Mouse (Mus musculus): Measurements from ENCODE around the gene Mta1. TPM values are rescaled to one million over a fixed set of nuclear protein-coding genes. Genes with fewer than 3 reads are reported as not detected.

Gene Mta1
- polyA plus RNA-seq, 1 experiment from 2014 or later, result 95.8 TPM

DNA sequence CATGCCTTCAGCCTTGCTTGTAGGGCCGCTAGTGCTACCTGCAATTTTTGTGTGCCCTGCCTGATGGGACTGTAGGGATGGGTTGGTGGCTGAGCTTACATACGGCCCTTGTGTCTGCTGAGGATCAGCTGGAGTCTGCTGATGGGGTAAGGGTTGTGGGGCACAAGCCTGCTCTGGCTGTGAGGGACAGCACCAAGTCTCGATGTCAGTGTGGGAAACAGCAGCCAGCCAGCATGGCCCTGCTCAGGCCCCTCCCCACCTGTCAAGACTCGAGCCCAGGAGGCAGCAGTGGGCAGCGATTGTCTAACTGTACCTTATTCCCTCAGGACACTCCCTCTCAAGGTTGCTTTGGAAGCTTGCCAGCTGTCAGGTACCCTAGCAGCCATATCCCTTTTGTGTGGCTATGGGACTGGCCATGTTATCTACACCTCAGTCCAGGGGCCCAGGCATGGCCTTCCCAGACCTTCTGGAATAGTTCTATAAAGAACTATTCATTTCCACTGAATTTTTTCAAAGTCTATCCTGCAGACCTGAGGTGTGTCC, 35.9 kb downstream of the Mta1 start:
- CTCF ChIA-PET, result interaction anchor here (1.4 kb wide), 1 partner anchor 11 kb away, joined by 4 read pairs; no protein-coding TSS in a partner anchor
- TF ChIP-seq CTCF (IDR thresholded peaks at IDR 0.05), result no peak
- H3K27me3 ChIP-seq, result no peaks in the 10 kb centered on the region
- ATAC-seq (no peak), DNase-seq (ENCODE audit: low read depth, low spot score) (no peak)
- POLR2A ChIA-PET, result interaction anchor here (1.0 kb wide), 1 partner anchor 10 kb away, joined by 3 read pairs; no protein-coding TSS in a partner anchor
- in situ Hi-C loops (cut with MboI; ENCODE audit: low pct_unique_long_range_greater_than_20kb), result no loop called here

GRCm38 (mm10) chr12:113134502-113134901, 36.4 kb downstream of the Mta1 start:
- POLR2A ChIA-PET, result interaction anchor here (1.0 kb wide), 1 partner anchor 10 kb away, joined by 3 read pairs; no protein-coding TSS in a partner anchor
- CTCF ChIA-PET, result interaction anchor here (1.4 kb wide), 1 partner anchor 11 kb away, joined by 4 read pairs; no protein-coding TSS in a partner anchor
- H3K27me3 ChIP-seq, result no peaks in the 10 kb centered on the region
- in situ Hi-C loops (cut with MboI; ENCODE audit: low pct_unique_long_range_greater_than_20kb), result no loop called here
- DNase-seq (ENCODE audit: low read depth, low spot score) (no peak), ATAC-seq (no peak)
- no peak for TF ChIP-seq CTCF (IDR thresholded peaks at IDR 0.05)

- TF ChIP-seq CTCF (IDR thresholded peaks at IDR 0.05), result no peak
- POLR2A ChIA-PET, result no interaction called here
- in situ Hi-C loops (cut with MboI; ENCODE audit: low pct_unique_long_range_greater_than_20kb), result no loop called here
- no peaks in the 10 kb centered on the region for H3K27me3 ChIP-seq
- CTCF ChIA-PET, result no interaction called here
- ATAC-seq (no peak), DNase-seq (ENCODE audit: low read depth, low spot score) (no peak)
Observed at GRCm38 (mm10) chr12:113135401-113135800, 37.3 kb downstream of the Mta1 start.

- DNase-seq (ENCODE audit: low read depth, low spot score), result no peak
Observed at GRCm38 (mm10) chr12:113136492-113137020, 38.5 kb downstream of the Mta1 start.

DNA sequence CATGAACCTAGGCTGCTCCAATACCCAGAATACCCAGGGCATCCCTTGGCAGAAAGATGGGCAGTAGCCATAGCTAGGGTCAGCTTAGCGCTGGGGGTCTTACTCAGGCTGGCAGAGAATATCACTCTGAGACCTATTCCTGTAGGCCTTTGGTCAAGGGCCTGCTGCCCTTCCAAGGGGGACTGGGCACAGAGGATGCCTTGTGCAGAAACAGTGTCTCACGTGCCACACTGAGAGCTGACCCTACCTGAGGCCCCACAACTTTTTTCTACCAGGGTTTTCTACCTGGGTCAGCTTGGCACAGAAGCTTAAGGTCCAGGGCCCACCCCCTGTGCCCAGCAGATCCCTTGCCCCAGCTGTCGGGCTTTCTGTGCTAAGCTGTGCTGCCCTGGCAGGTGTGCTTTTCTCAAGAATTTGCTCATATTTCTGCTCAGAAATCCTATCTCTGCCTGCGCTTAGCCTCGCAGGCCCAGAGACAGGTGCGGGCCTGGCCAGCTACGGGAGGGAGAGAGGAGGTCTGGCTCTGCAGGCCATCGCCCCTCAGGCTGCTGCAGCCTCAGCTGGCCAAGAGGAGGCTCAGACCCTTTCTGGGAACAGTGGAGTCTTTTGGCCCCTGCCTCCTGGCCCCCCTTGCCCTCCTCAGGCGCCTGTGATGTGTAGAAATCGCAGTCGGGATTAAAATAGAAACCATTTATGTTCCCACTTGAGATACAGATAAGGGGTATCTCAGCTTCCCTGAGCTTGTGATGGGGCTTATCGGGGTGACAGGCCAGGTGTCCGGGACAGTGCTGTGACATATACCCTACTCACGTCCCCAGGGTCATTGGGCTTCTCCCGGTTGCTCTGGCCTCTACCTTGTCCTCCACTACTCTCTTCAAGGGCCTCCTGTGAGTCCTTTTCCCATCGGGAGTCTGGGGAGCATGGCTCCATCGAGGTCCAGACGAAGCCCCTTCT, 39.5 kb downstream of the Mta1 start:
- ATAC-seq, result no peak
- no peak for TF ChIP-seq CTCF (IDR thresholded peaks at IDR 0.05)
- no peak for DNase-seq (ENCODE audit: low read depth, low spot score)
- ChIA-PET CTCF (interaction anchor here (1.0 to 1.6 kb wide), 2 partner anchors 13 to 18 kb away, joined by 3 to 4 read pairs; no protein-coding TSS in a partner anchor), POLR2A (interaction anchor here (1.6 to 1.9 kb wide), 2 partner anchors 9 to 31 kb away, joined by 5 read pairs; no protein-coding TSS in a partner anchor)
- H3K27me3 ChIP-seq, result no peaks in the 10 kb centered on the region
- in situ Hi-C loops (cut with MboI; ENCODE audit: low pct_unique_long_range_greater_than_20kb), result no loop called here

More at GRCm38 (mm10) chr12:113136492-113137020, 38.5 kb downstream of the Mta1 start:
- ChIA-PET POLR2A (no interaction called here), CTCF (interaction anchor here (1.6 kb wide), 1 partner anchor 12 kb away, joined by 4 read pairs; no protein-coding TSS in a partner anchor)
- H3K27me3 ChIP-seq, result no peaks in the 10 kb centered on the region
- no peak for ATAC-seq
- in situ Hi-C loops (cut with MboI; ENCODE audit: low pct_unique_long_range_greater_than_20kb), result no loop called here
- no peak for TF ChIP-seq CTCF (IDR thresholded peaks at IDR 0.05)

DNA sequence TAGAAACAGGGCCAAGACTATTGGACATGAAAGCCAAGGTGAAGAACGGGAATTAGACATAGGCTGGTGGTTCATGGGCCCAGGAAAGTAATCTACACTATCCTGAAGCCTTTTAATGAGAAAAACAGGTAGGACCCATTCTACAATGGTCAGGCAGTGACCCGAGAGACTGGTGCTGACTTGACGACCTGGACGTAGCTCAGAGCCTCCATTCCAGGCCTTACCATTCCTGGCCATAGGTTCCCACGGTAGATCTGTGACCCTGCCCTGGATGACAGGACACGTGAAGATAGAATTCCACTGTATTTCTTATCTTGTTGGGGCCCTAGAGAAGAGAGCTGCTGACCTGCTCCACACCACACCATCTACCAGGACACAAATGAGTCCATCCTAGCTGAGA, 40.2 kb downstream of the Mta1 start:
- in situ Hi-C loops (cut with MboI; ENCODE audit: low pct_unique_long_range_greater_than_20kb), result no loop called here
- no peak for ATAC-seq
- DNase-seq (ENCODE audit: low read depth, low spot score), result no peak
- H3K27me3 ChIP-seq, result no peaks in the 10 kb centered on the region
- ChIA-PET POLR2A (interaction anchor here (1.6 to 1.9 kb wide), 2 partner anchors 10 to 32 kb away, joined by 5 read pairs; no protein-coding TSS in a partner anchor), CTCF (interaction anchor here (1.0 to 1.2 kb wide), 2 partner anchors 17 to 133 kb away, joined by 3 read pairs; no protein-coding TSS in a partner anchor)
- TF ChIP-seq CTCF (IDR thresholded peaks at IDR 0.05), result no peak

GRCm38 (mm10) chr12:113138901-113139864, 41.1 kb downstream of the Mta1 start:
- in situ Hi-C loops (cut with MboI; ENCODE audit: low pct_unique_long_range_greater_than_20kb), result no loop called here

GRCm38 (mm10) chr12:113139908-113140615, 42.0 kb downstream of the Mta1 start, which contains the start of gene Crip2:
Gene Crip2, plus strand, starts transcription at chr12:113140236.
- no peak for TF ChIP-seq CTCF (IDR thresholded peaks at IDR 0.05)
- H3K27me3 ChIP-seq, result no peaks in the 10 kb centered on the region
- DNase-seq (ENCODE audit: low read depth, low spot score), result no peak
- ChIA-PET CTCF (interaction anchor here (2.0 kb wide), 1 partner anchor 11 kb away, joined by 5 read pairs; no protein-coding TSS in a partner anchor), POLR2A (interaction anchor here (1.0 to 1.9 kb wide), 3 partner anchors 11 to 16 kb away, joined by 4 to 5 read pairs (median 4); partner anchors contain the start of gene Tedc1)
- peak; percentile 77 for ATAC-seq
- in situ Hi-C loops (cut with MboI; ENCODE audit: low pct_unique_long_range_greater_than_20kb), result no loop called here

More at GRCm38 (mm10) chr12:113138901-113139864, 41.1 kb downstream of the Mta1 start:
- TF ChIP-seq CTCF (IDR thresholded peaks at IDR 0.05), result no peak
- no peak for DNase-seq (ENCODE audit: low read depth, low spot score)
- POLR2A ChIA-PET, result interaction anchor here (1.9 kb wide), 1 partner anchor 11 kb away, joined by 5 read pairs; no protein-coding TSS in a partner anchor
- CTCF ChIA-PET, result interaction anchor here (1.0 to 1.2 kb wide), 2 partner anchors 16 to 134 kb away, joined by 3 read pairs; no protein-coding TSS in a partner anchor
- no peaks in the 10 kb centered on the region for H3K27me3 ChIP-seq
- ATAC-seq, result peak; percentile 0

All from Patski (cell line).